Mouse (Mus musculus): Measurements from ENCODE around the gene Trim2. TPM values are rescaled to one million over a fixed set of nuclear protein-coding genes. Genes with fewer than 3 reads are reported as not detected.

The Trim2 gene
- total and polyA plus RNA-seq, 3 experiments = 2.4 to 3.3 (median 2.5) TPM

GRCm38 (mm10) chr3:84232312-84232711 is 74.4 kb downstream of the Trim2 start:
- peaks cover 4 to 20% of the 10 kb centered on the region in 2 experiments; a peak in 2 of 4 replicates for H3K4me1 ChIP-seq (ENCODE audit: control insufficient read depth in 1 of 2, insufficient read depth in 2 of 2)
- no peak for DNase-seq (ENCODE audit: extremely low read depth)
- dilution Hi-C loops (cut with MboI; ENCODE audit: extremely low pct_ligation_motif_present, extremely low pct_unique_long_range_greater_than_20kb, low sequenced_read_pairs) = no loop called here

GRCm38 (mm10) chr3:84230988-84231387 is 75.7 kb downstream of the Trim2 start:
- no peak overlapping the region for H3K4me2 ChIP-seq (ENCODE audit: insufficient read depth, low read depth, poor library complexity, severe bottlenecking)

More at GRCm38 (mm10) chr3:84232312-84232711, 74.4 kb downstream of the Trim2 start:
- H3K4me3 ChIP-seq (replicated peaks in 1 of 3; ENCODE audit: low read depth in 2 of 3, low read length in 2 of 3, poor library complexity in 1 of 3) = no peak overlapping the region
- H3K79me2 ChIP-seq (replicated peaks; ENCODE audit: control insufficient read depth, extremely low read depth, insufficient read depth, poor library complexity, severe bottlenecking) = no peaks in the 10 kb centered on the region
- TF ChIP-seq ZC3H11A (IDR thresholded peaks at IDR 0.05; ENCODE audit: low read depth, low read length) (no peak), MAX (IDR thresholded peaks at IDR 0.05; ENCODE audit: low read length) (no peak), USF2 (conservative IDR thresholded peaks at IDR 0.05; ENCODE audit: low read depth, low read length) (no peak), E2F4 (IDR thresholded peaks at IDR 0.05; ENCODE audit: insufficient replicate concordance, low read depth, low read length) (no peak), ZKSCAN1 (IDR thresholded peaks at IDR 0.05; ENCODE audit: borderline replicate concordance, low read depth, low read length) (no peak), TCF12 (IDR thresholded peaks at IDR 0.05; ENCODE audit: low read depth, low read length) (no peak), CHD2 (IDR thresholded peaks at IDR 0.05; ENCODE audit: low read length) (no peak), MXI1 (IDR thresholded peaks at IDR 0.05; ENCODE audit: low read depth, low read length) (no peak), PAX5 (IDR thresholded peaks at IDR 0.05; ENCODE audit: low read length) (no peak), USF1 (IDR thresholded peaks at IDR 0.05; ENCODE audit: low read depth, low read length) (no peak), MEF2A (IDR thresholded peaks at IDR 0.05; ENCODE audit: borderline replicate concordance, low read depth, low read length) (no peak), MYC (IDR thresholded peaks at IDR 0.05; ENCODE audit: low read depth, low read length) (no peak), JUN (IDR thresholded peaks at IDR 0.05; ENCODE audit: insufficient read depth, low read depth, low read length) (no peak), TBP (conservative IDR thresholded peaks at IDR 0.05; ENCODE audit: low read depth, low read length) (no peak), POLR2A (IDR thresholded peaks at IDR 0.05; ENCODE audit: low read depth, low read length) (no peak), NRF1 (IDR thresholded peaks at IDR 0.05; ENCODE audit: low read depth, low read length) (no peak)
- in situ Hi-C loops (cut with MboI; ENCODE audit: low pct_ligation_motif_present, low pct_unique_long_range_greater_than_20kb, low sequenced_read_pairs) = no loop called here
- H3K9me3 ChIP-seq (replicated peaks; ENCODE audit: low read length) = peaks cover 4% of the 10 kb centered on the region
- H3K9ac ChIP-seq (ENCODE audit: insufficient read depth, low read depth) = no peak overlapping the region
- H3K4me2 ChIP-seq (ENCODE audit: insufficient read depth, low read depth, poor library complexity, severe bottlenecking) = no peak overlapping the region
- no peaks in the 10 kb centered on the region for H3K27me3 ChIP-seq (replicated peaks)
- H3K27ac ChIP-seq (ENCODE audit: insufficient read depth, low read depth) = no peak overlapping the region
- peaks cover 0 to 2% of the 10 kb centered on the region in 2 experiments for H3K36me3 ChIP-seq (replicated peaks in 1 of 2; ENCODE audit: control insufficient read depth in 1 of 2, insufficient read depth in 1 of 2, low read length in 1 of 2)

More at GRCm38 (mm10) chr3:84230988-84231387, 75.7 kb downstream of the Trim2 start:
- Histone ChIP-seq H3K4me1 (ENCODE audit: control insufficient read depth in 1 of 2, insufficient read depth in 2 of 2) (peaks cover 4 to 30% of the 10 kb centered on the region in 2 experiments; a peak in 2 of 4 replicates), H3K27me3 (replicated peaks) (no peaks in the 10 kb centered on the region), H3K4me3 (replicated peaks in 1 of 3; ENCODE audit: low read depth in 2 of 3, low read length in 2 of 3, poor library complexity in 1 of 3) (no peak overlapping the region), H3K9me3 (replicated peaks; ENCODE audit: low read length) (peaks cover 4% of the 10 kb centered on the region), H3K9ac (ENCODE audit: insufficient read depth, low read depth) (no peak overlapping the region), H3K79me2 (replicated peaks; ENCODE audit: control insufficient read depth, extremely low read depth, insufficient read depth, poor library complexity, severe bottlenecking) (no peaks in the 10 kb centered on the region), H3K36me3 (replicated peaks in 1 of 2; ENCODE audit: control insufficient read depth in 1 of 2, insufficient read depth in 1 of 2, low read length in 1 of 2) (peaks cover 0 to 2% of the 10 kb centered on the region in 2 experiments), H3K27ac (ENCODE audit: insufficient read depth, low read depth) (no peak overlapping the region)
- in situ Hi-C loops (cut with MboI; ENCODE audit: low pct_ligation_motif_present, low pct_unique_long_range_greater_than_20kb, low sequenced_read_pairs) (no loop called here), dilution Hi-C loops (cut with MboI; ENCODE audit: extremely low pct_ligation_motif_present, extremely low pct_unique_long_range_greater_than_20kb, low sequenced_read_pairs) (no loop called here)
- TF ChIP-seq IRF4 (IDR thresholded peaks at IDR 0.05; ENCODE audit: low read depth, low read length) = no peak
- TF ChIP-seq ZMIZ1 (IDR thresholded peaks at IDR 0.05; ENCODE audit: low read depth, low read length) = no peak
- no peak for DNase-seq (ENCODE audit: extremely low read depth)

All from CH12.LX (cell line).